Mouse (Mus musculus) CH12.LX (cell line): ENCODE measurements around the gene Hao2. TPM values are rescaled to one million over a fixed set of nuclear protein-coding genes. Genes with fewer than 3 reads are reported as not detected.

Experiments
- DNase-seq: peaks from one replicate; pipeline ENCODE4 v3.0.0-alpha.2; 2013; ENCODE audit errors: extremely low read depth
- H3K27ac ChIP-seq: 2 replicates; pipeline ENCODE4 v1.5.1; 2012; ENCODE audit warnings: low read depth, mild to moderate bottlenecking, control low read depth, moderate library complexity; ENCODE audit not compliant: insufficient read depth
- H3K27me3 ChIP-seq: replicated peaks from 2 replicates; pipeline ENCODE3; 2012; ENCODE audit warnings: inconsistent platforms
- H3K36me3 ChIP-seq, 2 experiments: replicated peaks in 1 of 2; 2 replicates each; pipeline versions ENCODE3 to v1.6.1; 2012; ENCODE audit warnings: inconsistent platforms in 1 of 2, low read length in 1 of 2, mild to moderate bottlenecking in 1 of 2, mixed read lengths in 1 of 2, moderate library complexity in 1 of 2; ENCODE audit not compliant: control insufficient read depth in 1 of 2, insufficient read depth in 1 of 2
- H3K4me1 ChIP-seq, 2 experiments: 2 replicates each; pipeline ENCODE4 v1.6.1; 2012; ENCODE audit warnings: inconsistent platforms in 1 of 2, moderate library complexity in 1 of 2; ENCODE audit not compliant: insufficient read depth in 2 of 2, control insufficient read depth in 1 of 2
- H3K4me2 ChIP-seq: 2 replicates; pipeline ENCODE4 v1.6.1; 2012; ENCODE audit warnings: low read depth, mild to moderate bottlenecking, control low read depth; ENCODE audit not compliant: poor library complexity, insufficient read depth, severe bottlenecking
- H3K4me3 ChIP-seq, 3 experiments: fragments of 150-350 bp in 1 of 3; sonication (generic) in 1 of 3; replicated peaks in 1 of 3; 2 replicates each; pipeline versions ENCODE3 to v1.5.1; 2011 to 2012; ENCODE audit warnings: low read depth in 2 of 3, low read length in 2 of 3, mild to moderate bottlenecking in 2 of 3, moderate library complexity in 2 of 3, control low read depth in 1 of 3, improper control_type of control experiment in 1 of 3, inconsistent platforms in 1 of 3, mixed read lengths in 1 of 3; ENCODE audit not compliant: poor library complexity in 1 of 3
- H3K79me2 ChIP-seq: replicated peaks from 2 replicates; pipeline ENCODE4 v1.6.1; 2012; ENCODE audit warnings: mild to moderate bottlenecking, moderate library complexity; ENCODE audit not compliant: control insufficient read depth, poor library complexity, insufficient read depth, severe bottlenecking; ENCODE audit errors: extremely low read depth
- H3K9ac ChIP-seq: 2 replicates; pipeline ENCODE4 v1.6.1; 2012; ENCODE audit warnings: low read depth, mild to moderate bottlenecking, control low read depth, moderate library complexity; ENCODE audit not compliant: insufficient read depth
- H3K9me3 ChIP-seq: replicated peaks from 2 replicates; pipeline ENCODE3; 2012; ENCODE audit warnings: low read length, inconsistent platforms, mixed read lengths
- CHD1 ChIP-seq: IDR thresholded peaks from 2 replicates; pipeline ENCODE4 v1.6.1; 2012; ENCODE audit warnings: low read depth, low read length, improper control_type of control experiment, inconsistent platforms
- ELF1 ChIP-seq: IDR thresholded peaks from 2 replicates; pipeline ENCODE4 v1.6.1; 2014; ENCODE audit warnings: low read depth, mild to moderate bottlenecking, inconsistent platforms, low read length, improper control_type of control experiment
- EP300 ChIP-seq: IDR thresholded peaks from 2 replicates; pipeline ENCODE4 v1.6.1; 2011; ENCODE audit warnings: low read length, improper control_type of control experiment
- ETS1 ChIP-seq: conservative IDR thresholded peaks from 2 replicates; pipeline ENCODE4 v1.6.1; 2012; ENCODE audit warnings: low read depth, mild to moderate bottlenecking, inconsistent platforms, low read length, improper control_type of control experiment, moderate library complexity
- IRF4 ChIP-seq: IDR thresholded peaks from 2 replicates; pipeline ENCODE4 v1.6.1; 2014; ENCODE audit warnings: low read depth, mild to moderate bottlenecking, inconsistent platforms, low read length, improper control_type of control experiment
- JUN ChIP-seq: IDR thresholded peaks from 2 replicates; pipeline ENCODE4 v1.6.1; 2011; ENCODE audit warnings: low read depth, mild to moderate bottlenecking, low read length, improper control_type of control experiment, moderate library complexity; ENCODE audit not compliant: insufficient read depth
- MAX ChIP-seq: IDR thresholded peaks from 2 replicates; pipeline ENCODE4 v1.6.1; 2011; ENCODE audit warnings: low read length, improper control_type of control experiment
- MEF2A ChIP-seq: IDR thresholded peaks from 2 replicates; pipeline ENCODE4 v1.6.1; 2014; ENCODE audit warnings: low read depth, mild to moderate bottlenecking, inconsistent platforms, low read length, improper control_type of control experiment, borderline replicate concordance
- MXI1 ChIP-seq: IDR thresholded peaks from 2 replicates; pipeline ENCODE4 v1.6.1; 2011; ENCODE audit warnings: mild to moderate bottlenecking, low read depth, low read length, improper control_type of control experiment
- NELFE ChIP-seq: IDR thresholded peaks from 2 replicates; pipeline ENCODE4 v1.6.1; 2011; ENCODE audit warnings: low read depth, low read length, improper control_type of control experiment
- PAX5 ChIP-seq: IDR thresholded peaks from 2 replicates; pipeline ENCODE4 v1.6.1; 2012; ENCODE audit warnings: low read length, inconsistent platforms, mixed read lengths
- POLR2A ChIP-seq: IDR thresholded peaks from 2 replicates; pipeline ENCODE4 v1.6.1; 2011; ENCODE audit warnings: low read depth, mild to moderate bottlenecking, improper control_type of control experiment, low read length
- POLR2AphosphoS2 ChIP-seq: IDR thresholded peaks from 2 replicates; pipeline ENCODE4 v1.6.1; 2011; ENCODE audit warnings: low read depth, low read length, improper control_type of control experiment
- RAD21 ChIP-seq: IDR thresholded peaks from 2 replicates; pipeline ENCODE4 v1.6.1; 2011; ENCODE audit warnings: low read depth, mild to moderate bottlenecking, low read length, improper control_type of control experiment, moderate library complexity
- RCOR1 ChIP-seq: conservative IDR thresholded peaks from 2 replicates; pipeline ENCODE4 v1.6.1; 2012; ENCODE audit warnings: low read depth, mild to moderate bottlenecking, inconsistent platforms, low read length, improper control_type of control experiment
- SMC3 ChIP-seq: IDR thresholded peaks from 2 replicates; pipeline ENCODE4 v1.6.1; 2011; ENCODE audit warnings: low read depth, low read length, improper control_type of control experiment
- USF1 ChIP-seq: IDR thresholded peaks from 2 replicates; pipeline ENCODE4 v1.6.1; 2014; ENCODE audit warnings: low read depth, mild to moderate bottlenecking, inconsistent platforms, low read length, improper control_type of control experiment
- USF2 ChIP-seq: conservative IDR thresholded peaks from 2 replicates; pipeline ENCODE4 v1.6.1; 2011; ENCODE audit warnings: low read depth, low read length, improper control_type of control experiment
- ZC3H11A ChIP-seq: IDR thresholded peaks from 2 replicates; pipeline ENCODE4 v1.6.1; 2012; ENCODE audit warnings: low read depth, mild to moderate bottlenecking, inconsistent platforms, low read length, improper control_type of control experiment
- ZKSCAN1 ChIP-seq: IDR thresholded peaks from 2 replicates; pipeline ENCODE4 v1.6.1; 2012; ENCODE audit warnings: low read depth, inconsistent platforms, low read length, improper control_type of control experiment, borderline replicate concordance
- ZNF384 ChIP-seq: IDR thresholded peaks from 2 replicates; pipeline ENCODE4 v1.6.1; 2012; ENCODE audit warnings: low read depth, low read length, improper control_type of control experiment, inconsistent platforms
- dilution Hi-C: fragments of 300-500 bp; cut with MboI; formaldehyde crosslinking; loops from 2 replicates; pipeline ENCODE4 v1.14.3; 2020; ENCODE audit warnings: low sequenced_read_pairs; ENCODE audit not compliant: extremely low pct_unique_long_range_greater_than_20kb, extremely low pct_ligation_motif_present
- in situ Hi-C: fragments of 300-500 bp; cut with MboI; formaldehyde crosslinking; loops from 3 replicates; pipeline ENCODE4 v1.14.3; 2019; ENCODE audit warnings: low sequenced_read_pairs, low pct_ligation_motif_present, low pct_unique_long_range_greater_than_20kb, mixed read lengths
- polyA plus RNA-seq: library from polyadenylated mRNA; unstranded; fragments of >175 nt; gene quantifications from 2 replicates; pipeline ENCODE4 v1.2.1, GENCODE M21; 2012; ENCODE audit warnings: low read depth; ENCODE audit not compliant: insufficient read length
- total RNA-seq, 2 experiments: library from RNA; depleted of rRNA; stranded (reverse); fragments of 300-350 nt in 1 of 2; fragments of >200 nt in 1 of 2; gene quantifications; 2 replicates each; pipeline ENCODE4 v1.2.3; 2012 to 2014

Gene Hao2
- total and polyA plus RNA-seq, 3 experiments: not detected

- in situ Hi-C loops (no loop called here), dilution Hi-C loops (no loop called here)
- no peak overlapping the region for H3K27ac ChIP-seq
Observed at GRCm38 (mm10) chr3:98858051-98858450, 35.0 kb downstream of the Hao2 start.

DNA sequence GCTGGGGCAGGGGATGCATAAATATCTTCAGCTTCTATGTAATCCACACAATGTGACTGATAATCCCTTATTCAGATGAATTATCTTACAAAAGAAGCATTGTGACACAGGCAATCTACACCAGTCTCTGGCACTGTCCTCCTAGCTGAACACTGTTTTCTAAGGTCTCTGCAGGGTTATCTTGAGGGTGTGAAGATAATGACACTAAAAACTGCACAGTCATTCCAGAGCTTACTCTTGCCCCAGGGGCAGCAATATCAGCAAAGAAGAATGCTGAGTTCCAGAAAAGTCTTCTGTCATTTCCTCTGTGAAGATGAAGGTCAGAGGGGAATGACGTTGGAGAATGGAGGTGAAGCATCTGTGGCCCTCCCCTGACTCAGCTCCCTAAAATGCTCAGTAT lies 36.1 kb downstream of the Hao2 start:
- H3K4me1 ChIP-seq: no peaks in the 10 kb centered on the region
- peaks cover 2% of the 10 kb centered on the region for H3K27me3 ChIP-seq
- H3K36me3 ChIP-seq: no peaks in the 10 kb centered on the region
- H3K79me2 ChIP-seq: no peaks in the 10 kb centered on the region
- H3K27ac ChIP-seq: no peak overlapping the region
- H3K9me3 ChIP-seq: no peaks in the 10 kb centered on the region
- H3K4me3 ChIP-seq: no peak overlapping the region
- no peak overlapping the region for H3K4me2 ChIP-seq
- dilution Hi-C loops (no loop called here), in situ Hi-C loops (no loop called here)
- no peak overlapping the region for H3K9ac ChIP-seq
- no peak for TF ChIP-seq ELF1
- no peak for TF ChIP-seq JUN
- TF ChIP-seq MEF2A: no peak
- no peak for TF ChIP-seq EP300
- TF ChIP-seq USF1: no peak
- no peak for TF ChIP-seq POLR2A
- no peak for TF ChIP-seq IRF4
- TF ChIP-seq ZC3H11A: no peak
- no peak for TF ChIP-seq ETS1
- TF ChIP-seq USF2: no peak
- TF ChIP-seq RCOR1: no peak
- no peak for TF ChIP-seq NELFE
- TF ChIP-seq CHD1: no peak
- no peak for TF ChIP-seq SMC3
- TF ChIP-seq POLR2AphosphoS2: no peak
- TF ChIP-seq RAD21: no peak
- DNase-seq: no peak

More at GRCm38 (mm10) chr3:98858051-98858450, 35.0 kb downstream of the Hao2 start:
- no peak for TF ChIP-seq USF1
- TF ChIP-seq PAX5: no peak
- TF ChIP-seq ZKSCAN1: no peak
- TF ChIP-seq MAX: no peak
- no peak for TF ChIP-seq MXI1
- no peak for TF ChIP-seq USF2
- no peak for TF ChIP-seq JUN
- TF ChIP-seq SMC3: no peak
- TF ChIP-seq ZNF384: no peak
- no peak for TF ChIP-seq RAD21
- TF ChIP-seq ELF1: no peak
- TF ChIP-seq, all 38 proteins: peak for 0
- Histone ChIP-seq H3K4me1 (no peaks in the 10 kb centered on the region), H3K4me3 (no peak overlapping the region), H3K9me3 (no peaks in the 10 kb centered on the region), H3K27me3 (peaks cover 2% of the 10 kb centered on the region), H3K36me3 (no peaks in the 10 kb centered on the region), H3K4me2 (no peak overlapping the region), H3K79me2 (no peaks in the 10 kb centered on the region), H3K9ac (no peak overlapping the region)
- DNase-seq: no peak
